Mouse (Mus musculus) left cerebral cortex, adult 11 months (tissue): ENCODE measurements at regions not wholly inside any gene's neighbourhood (a gene's known extent, or its start where the extent isn't known, plus 50 kb on each side); places are given as distances from the start of the nearest gene placed in this dataset.
A peak's percentile ranks its signal among the peaks of the same experiment; 100 is the strongest.

Experiments used
- DNase-seq: peaks from one replicate; pipeline ENCODE4 v3.0.0; 2022; ENCODE audit warnings: low spot score

DNA sequence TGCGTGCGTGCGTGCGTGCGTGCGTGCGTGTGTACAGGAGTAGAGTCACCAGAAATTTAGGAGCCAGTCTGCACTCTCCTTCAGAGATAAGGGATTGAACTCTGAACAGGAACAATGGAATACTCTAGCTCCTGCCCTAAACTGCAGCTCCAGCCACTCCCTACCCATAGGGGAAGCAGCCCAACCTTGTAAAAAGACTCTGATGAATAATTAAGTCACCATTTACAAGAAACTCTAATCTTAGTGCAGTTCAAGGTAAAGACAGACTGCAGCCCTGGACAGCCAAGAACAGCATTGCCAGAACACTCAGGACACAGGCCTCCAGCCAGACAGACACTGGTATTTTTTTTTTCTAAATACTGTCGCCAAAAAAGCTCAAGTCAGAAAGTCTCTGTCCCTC lies 198.9 kb upstream of the Trib2 start:
- DNase-seq = no peak

DNA sequence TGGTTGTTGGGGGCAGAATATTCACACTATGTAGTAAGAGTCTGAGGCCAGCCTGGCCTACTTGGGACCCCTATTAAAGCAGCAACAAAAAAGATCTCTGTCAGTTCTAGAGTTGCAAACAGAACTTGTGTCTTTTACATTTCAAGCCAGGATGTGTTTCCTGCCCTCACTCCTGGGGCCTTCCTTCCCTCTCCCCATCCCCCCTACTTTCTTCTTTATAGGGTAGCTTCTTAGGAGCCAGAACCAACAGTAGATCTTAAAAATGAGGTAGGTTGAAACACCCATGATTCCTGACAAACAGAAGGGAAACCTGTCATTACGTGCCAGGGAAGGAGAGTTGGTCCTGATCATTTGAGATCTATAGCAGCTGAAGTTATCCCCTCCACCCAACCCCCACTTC lies 198.0 kb upstream of the Trib2 start:
- DNase-seq = no peak

DNA sequence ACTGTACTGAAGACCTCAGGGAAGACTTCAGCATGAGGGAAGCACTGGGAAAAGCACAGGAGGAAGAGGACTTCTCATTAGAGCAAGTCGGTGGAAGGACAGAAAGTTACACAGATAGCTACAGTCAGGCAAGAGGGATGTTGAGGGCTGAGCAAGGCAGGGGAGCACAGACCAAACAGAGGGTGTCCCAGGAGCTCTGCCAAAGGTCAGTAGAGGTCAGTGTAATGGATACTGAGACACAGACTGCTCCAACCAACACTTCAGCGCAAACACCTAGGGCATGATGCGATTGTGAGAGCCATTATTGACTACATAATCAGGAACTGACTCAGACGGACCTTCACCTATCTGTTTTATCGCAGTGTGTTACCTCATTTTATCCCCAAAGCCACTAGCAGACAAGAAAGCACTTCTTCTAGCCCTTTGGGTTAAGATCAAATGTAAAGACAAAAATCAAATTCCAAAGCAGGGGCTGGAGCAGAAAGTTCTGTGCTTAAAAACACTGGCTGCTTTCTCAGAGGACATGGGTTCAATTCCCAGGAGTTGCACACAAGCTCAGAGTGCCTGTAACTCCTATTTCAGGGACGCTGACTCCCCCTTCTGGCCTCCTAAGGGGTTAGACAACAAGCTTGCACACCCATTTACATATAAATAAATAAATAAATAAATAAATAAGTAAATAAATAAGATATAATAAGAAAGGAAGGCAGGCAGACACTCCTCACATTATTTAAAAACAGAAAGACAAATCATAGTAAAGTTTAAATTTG lies 197.3 kb upstream of the Trib2 start:
- no peak for DNase-seq

DNA sequence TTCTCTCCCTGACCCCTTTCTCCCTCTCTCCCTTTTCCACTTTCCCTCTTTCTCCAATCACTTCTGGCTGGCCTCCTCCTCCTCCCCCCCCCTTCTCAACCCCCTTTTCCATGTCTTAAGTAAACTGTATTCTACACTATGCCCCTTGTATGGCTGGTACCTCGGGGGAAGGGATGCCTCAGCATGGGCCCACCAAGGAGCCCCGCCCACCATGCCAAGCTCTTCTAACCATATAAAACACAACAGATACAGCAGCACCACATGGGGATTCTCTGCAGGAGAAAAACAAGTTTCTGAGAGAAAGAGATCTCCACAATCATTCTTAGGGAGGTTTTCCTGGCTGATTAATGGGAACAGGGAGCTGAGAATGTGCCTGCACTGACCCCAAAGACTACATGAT lies 196.6 kb upstream of the Trib2 start:
- DNase-seq = no peak

DNA sequence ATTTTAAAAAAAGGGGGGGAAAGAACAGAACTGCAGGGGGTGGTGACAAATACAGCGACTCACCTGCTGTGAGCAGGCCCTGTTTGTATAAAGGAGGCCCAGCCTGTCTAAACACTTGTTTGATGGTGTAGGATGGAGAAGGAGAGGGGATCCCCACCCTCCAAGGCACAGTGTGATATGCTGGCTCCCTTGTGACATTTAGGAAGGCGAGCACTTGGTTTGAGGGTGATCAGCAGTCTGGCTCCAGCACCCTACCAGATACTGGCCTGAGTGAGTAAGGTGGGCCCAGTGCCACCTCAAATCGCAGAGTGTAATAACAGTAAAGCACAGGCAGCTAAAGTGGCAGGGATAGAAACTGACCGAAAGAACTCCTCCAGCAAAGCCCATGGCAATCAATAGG lies 195.4 kb upstream of the Trib2 start:
- no peak for DNase-seq

DNA sequence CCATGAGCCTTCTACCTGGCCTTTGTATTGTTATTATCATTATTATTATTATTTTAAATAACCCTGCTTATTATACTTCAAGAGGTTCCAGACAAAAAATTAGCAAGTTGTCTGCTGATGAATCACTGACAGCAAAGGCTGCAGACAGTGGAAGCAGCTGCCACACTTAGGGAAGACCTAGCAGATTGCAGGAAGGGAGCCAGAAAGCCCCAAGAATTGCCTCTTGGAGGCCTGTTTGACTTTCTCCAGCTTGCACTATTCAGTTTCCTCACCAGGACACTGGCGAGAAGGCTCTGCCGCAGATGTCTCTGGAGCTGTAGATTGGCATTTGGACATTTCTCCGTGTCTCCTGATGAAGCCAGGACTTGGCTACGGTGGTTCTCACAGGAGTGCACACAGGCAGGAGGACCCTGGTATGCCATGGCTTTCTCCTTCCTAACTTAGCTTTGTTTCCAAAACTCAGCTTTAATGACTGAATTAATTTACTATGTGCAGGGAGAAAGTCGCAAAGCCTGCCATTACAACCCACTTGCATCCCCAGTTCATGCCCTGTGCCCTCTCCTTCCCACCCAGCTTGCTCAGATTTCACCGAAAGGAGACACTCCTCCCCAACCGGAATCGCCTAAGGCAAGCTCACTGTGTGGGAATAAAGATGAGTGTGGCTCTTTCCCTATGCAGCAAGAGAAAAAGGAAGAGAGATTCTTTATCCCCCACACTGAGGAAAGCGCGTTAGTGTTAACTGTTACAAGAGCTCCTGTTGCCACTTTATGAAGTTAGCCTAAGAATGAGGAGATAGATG lies 193.3 kb upstream of the Trib2 start:
- DNase-seq = no peak

DNA sequence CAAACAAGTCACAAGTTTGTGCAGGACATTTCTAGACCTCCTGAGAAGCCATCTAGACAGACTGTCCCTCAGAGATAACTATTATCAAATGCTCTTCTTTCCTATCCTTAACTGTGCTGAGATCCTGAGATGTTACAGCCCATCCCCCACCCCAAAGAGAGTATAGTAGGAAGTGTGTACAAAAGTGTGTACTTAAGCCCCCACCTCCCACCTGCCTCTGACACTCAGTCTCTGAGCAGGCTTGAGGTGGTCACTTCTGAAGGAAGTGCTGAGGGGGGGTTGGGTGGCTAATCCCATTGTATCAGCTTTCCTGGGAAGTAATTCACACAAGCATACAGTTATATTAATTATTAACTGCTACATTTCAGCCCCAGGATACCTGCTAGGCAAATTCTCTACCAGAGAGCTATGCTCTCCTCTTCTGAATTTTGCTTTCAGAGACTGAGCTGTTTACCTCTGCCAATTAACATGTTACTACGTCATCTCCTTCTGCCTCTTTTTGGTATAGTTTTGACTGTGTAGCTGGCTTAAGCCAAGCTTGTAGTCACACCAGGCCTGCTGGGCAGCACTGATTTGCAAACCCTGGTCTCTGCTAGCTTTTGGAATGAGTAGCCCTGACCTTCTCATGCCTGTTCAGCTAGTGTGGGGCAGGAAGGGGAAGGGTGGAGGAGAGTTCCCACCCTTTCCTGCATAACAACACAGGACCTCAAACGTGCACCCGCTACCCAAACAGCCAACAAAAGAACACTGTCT lies 192.2 kb upstream of the Trib2 start:
- no peak for DNase-seq

DNA sequence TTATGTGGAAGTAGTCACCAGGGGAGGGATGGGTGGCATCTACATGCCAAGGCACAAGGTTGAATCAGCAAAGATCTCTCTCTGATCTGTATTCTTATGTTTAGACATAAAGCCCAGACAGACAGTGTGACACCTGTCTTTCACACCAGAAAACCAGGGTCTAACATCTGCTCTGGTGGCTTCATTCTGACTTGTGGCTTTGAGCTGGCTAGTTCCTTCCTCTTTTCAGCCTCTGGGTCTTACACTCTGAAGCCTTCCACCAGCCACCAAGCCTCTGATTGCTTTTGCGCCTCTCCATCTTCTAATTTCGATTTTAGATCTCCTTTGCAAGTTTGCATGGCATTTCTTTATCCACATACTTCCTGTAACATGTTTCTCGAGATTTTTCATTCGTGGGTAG lies 191.5 kb upstream of the Trib2 start:
- DNase-seq = no peak

DNA sequence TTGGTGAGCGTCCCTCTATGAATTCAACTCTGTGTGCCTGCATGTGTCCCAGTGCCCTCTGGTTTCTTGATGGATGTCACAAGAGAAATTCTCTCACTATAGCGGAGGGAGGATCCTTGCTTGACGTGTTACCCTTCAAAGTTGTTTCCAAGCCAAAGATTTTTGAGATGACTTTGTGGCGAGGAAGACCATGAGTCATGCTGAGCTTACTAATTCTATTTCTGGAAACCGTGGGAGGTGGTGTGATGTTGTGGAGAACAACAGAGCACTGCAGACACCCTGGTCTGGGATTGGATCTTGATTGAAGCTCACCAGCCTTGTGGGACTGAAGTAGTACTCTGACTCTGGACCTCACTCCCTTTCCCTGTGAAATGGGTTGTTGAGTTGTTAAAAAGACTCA lies 190.0 kb upstream of the Trib2 start:
- DNase-seq = peak; percentile 25

DNA sequence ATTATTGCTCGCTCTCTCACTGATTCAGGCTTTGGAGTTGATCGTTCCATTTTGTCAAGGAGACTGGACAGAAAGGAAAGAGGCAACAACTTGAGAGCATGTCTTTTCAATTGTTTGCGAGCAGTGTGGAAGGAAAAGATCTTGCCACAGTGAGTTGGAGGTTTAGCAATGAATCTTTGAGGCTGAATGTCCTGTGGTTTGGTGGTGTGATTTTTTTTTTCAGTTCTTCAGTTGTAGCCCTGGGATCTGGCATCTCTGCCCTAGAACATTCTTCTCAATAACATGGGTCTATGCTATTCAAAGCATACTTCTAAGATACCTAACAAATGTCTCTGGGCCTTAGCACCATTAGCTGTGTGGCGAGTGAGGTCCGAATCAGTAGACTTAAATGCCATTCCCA lies 189.6 kb upstream of the Trib2 start:
- DNase-seq = no peak

DNA sequence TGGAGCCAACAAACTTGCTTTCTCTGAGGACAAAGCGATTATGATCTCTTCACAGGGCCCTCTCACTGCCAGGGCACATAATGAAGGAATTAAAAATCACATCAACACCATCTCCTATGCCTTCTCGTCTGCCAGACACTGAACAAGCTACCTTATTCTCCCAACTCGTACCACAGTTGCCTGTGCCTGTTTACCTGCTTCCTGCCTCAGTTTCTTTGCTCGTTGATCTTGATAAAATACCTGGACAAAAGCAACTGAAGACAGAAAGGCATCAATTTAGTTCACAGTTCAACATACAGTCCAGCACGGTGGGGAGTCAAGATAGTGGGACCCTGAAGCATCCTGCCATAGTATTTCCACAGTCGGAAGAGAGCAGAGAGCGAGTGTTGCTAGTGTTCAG lies 185.1 kb upstream of the Trib2 start:
- no peak for DNase-seq

DNA sequence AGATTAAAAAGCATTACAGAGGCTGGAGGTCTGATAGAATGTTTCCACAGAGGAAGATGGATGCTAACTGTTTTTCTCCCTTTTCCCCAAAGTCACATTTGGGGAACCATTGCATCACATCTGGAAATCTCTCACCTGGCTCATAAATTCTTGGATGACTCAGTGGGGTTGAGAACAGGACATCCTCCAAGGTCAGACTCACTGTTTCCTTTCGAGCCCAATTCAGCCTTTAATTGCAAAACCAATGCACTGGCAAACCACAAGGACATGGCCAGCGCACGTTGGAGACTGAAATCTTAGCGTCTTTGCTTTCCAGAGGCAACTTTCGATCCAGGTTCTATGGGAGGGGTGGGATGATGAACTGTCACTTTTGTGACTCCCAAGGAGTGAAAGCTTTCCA lies 184.5 kb upstream of the Trib2 start:
- no peak for DNase-seq

DNA sequence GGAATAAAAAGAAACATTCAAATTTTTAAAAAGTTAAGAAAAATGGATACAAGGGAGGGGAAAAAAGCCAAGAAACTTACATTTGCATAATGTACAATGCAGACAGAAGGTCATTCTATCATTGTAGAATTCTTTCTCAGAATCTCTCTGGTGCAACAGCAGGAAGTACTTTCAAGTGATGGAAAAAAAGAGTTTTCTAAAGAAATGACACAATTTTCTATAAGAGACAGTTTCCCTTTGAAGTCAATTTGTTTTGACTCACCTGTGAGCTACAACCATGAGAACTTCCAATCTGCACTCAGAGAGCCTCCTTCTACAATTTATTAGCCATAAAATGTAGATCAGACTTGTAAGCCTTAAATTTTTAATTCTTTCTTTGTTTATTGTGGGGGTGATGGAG lies 181.6 kb upstream of the Trib2 start:
- no peak for DNase-seq

DNA sequence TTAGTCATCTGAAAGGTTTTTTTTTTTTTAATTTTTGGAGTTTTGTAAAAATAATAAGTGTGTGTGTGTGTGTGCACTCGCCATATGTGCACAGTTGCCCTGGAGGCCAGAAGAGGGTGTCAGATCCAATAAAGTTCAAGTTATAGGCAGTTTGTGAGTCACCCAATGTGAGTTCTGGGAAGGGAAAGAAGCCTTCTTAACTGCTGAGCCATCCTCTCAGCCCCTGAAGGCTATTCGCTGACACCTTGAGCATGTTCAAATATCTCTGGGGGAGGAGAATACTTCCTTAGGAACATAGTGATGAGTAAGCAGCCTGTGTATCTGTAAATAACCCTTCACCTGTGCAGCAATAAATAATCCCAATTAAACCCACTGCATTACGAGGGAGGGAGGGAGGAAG lies 177.1 kb upstream of the Trib2 start:
- no peak for DNase-seq

DNA sequence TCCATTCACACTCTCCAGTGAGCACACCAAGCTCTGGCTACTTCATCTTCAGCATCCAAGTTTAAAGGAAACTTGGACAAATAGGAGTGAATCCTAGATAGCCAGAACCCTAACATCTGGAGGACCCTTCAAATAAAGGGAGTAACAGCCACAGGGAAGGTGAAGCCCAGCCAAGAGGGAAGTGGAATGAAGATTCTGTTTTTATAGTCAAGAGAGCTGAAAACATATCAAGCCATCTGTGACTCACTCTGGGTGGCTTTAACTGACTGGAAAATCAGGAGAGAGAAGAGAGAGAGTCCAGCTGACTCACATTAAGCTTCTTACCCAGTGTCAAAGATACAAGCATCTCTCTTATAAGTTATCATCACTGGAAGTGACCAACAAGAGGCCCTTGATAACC lies 169.6 kb upstream of the Trib2 start:
- DNase-seq = no peak

DNA sequence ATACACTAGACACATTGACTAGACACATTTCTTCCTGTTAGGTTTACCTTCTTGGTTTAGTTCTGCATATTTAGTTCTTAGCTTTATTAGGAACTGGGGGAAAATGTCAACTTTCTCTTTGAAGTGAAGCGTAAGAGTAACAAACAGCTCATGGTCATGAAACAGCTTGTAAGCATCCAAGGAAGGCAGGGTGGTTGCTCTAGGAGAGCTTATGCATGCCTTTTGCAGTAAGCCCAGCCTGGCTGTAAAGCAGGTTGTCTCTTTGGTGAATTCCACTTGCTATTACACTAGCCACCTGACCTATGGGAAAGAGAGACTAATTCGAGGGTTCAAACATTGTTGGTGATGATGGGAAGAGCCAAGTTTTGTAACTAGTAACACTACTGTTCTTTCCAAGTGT lies 168.9 kb upstream of the Trib2 start:
- DNase-seq = no peak

DNA sequence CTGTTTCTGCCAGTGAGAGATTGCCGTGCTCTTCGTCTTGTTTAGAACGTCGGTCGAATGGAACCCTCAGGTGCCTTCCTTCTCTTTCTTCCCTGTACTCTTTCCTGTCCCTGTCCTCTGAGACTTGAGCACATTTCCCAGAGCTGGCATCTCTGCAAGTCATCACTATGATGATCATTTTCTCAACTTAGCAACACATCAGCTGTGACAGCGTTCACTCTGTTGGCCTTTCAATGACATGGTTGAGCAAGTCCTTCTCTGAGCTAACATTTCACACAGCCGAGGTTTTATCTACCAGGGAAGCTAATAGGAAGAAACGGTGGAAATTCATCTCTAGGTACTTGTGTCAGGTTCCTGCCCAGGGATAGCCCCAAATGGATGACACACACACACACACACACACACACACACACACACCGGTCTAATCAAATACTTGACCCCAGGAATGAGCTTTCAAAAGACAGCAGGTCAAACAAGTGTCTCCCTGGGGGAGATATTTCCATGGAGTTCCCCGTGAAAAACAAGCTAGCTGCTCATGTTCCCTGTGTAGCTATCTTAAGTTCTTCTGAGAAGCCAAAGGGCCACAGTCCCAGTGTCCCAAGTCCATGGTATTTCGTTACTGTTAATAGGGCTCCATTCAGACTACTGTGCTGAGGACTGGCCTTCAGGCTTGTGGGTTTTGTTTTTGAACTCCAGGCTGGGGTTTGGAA lies 167.0 kb upstream of the Trib2 start:
- no peak for DNase-seq

DNA sequence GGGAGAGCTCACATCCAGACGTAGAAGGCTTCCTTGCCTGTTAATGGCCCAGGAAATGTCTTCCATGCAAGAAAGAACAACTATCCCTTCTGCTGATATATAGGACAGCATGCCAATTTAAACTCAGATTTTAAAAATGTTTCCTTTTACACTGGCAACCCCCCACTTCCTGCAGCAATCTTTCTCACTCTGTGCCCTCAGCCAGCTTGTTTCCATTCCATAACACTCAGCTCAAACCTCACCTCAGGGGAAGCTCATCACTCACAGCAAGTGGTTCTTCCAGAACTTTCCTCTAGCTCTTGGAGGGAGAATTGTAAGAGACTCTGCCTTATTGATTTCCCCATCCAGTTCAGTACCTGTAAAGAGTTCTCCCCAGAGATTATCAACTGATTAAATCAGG lies 165.0 kb upstream of the Trib2 start:
- DNase-seq = no peak

DNA sequence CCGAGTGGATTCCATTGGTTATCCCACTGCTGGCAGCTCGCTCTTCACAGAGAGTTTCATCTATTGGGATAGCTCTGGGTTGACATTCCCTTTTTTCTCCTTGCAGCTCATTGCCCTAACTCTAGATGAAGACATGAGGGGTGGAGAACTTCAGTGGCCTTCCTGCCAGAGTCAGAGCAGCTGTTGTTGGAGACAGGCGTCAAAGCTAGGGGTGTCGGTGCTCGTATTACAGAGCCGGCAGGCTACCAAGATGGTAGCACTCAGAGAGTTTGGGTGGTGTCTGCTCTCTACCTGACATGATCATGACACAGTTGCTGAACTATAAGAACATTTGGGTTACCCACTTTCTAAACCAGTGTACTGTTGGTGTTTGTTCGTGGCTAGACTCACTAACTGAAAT lies 162.5 kb upstream of the Trib2 start:
- DNase-seq = no peak

DNA sequence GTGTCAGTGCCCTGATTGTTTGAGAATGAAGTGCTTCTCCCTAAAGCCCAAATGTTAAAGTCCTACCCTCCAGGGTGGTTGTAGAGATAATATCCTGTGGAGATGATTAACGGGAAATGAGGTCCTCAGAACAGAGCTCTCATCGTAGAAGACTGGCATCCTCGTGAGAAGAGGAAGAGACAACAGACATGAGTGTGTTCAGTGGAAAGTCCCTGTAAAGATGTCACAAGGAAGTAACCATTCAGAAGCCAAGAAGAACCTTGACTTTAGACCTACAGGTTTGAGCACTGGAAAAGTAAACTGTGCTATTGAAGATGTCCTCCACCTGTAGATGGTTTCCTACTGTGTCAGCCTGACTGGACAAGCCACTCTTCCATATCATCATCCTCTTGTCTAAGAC lies 155.1 kb upstream of the Trib2 start:
- DNase-seq = no peak

DNA sequence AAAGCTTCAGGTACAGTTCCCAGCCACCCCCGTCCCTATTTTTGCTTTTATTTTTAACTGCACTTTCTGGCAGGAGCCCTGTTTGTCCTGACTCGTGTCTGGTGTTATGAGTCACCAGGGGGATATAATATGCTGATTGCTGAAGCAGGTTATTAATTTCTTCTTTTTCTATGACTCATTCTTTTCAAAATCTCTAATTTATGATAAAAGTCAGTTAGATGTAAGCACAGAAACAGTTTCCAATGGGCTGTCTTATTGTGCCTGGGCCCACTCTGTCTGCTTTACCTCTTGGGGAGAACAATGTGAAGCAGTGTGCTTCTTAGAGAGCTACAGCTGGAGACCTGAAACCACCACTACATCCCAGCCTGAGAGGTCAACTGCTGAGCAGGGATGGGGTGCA lies 153.5 kb upstream of the Trib2 start:
- no peak for DNase-seq

DNA sequence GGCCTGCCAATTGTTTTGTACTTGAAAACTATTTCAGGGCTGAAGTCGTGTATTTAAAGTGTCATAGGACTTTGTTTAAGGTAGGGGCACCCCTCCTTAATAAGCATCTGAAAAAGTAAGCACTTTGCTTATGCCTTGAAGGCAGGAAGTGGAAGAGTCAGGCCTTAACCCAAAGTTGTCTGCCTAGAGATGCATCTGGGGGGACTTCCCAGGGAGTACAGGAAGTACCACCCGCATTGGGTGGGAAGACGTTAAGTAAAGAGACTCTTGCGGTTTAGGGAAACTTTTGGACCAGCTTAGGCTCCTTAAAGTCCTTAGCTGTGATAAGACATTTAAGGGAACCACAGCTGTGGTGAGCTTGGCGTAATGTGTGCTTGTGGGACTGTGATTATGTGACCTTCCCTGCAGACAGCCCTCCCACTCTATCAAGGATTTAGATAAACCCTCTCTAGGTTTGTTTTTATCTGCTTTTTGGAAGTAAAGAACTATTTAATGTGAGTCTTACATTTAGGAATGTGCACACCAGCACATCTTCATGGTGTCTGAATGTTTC lies 150.9 kb upstream of the Trib2 start:
- DNase-seq = no peak
